Mouse (Mus musculus) left cerebral cortex, adult 2 months (tissue): ENCODE data around the gene Gm281. TPM values are rescaled to one million over a fixed set of nuclear protein-coding genes. Genes with fewer than 3 reads are reported as not detected.

Experiments
- DNase-seq, 2 experiments: peaks; one replicate each; pipeline ENCODE4 v3.0.0; 2021 to 2022; ENCODE audit warnings: low spot score in 2 of 2, mixed read lengths in 1 of 2; ENCODE audit errors: extremely low spot score in 1 of 2
- H3K27ac ChIP-seq: fragments of 200-600 bp; 2 replicates; pipeline ENCODE4 v1.8.1; 2022
- H3K4me3 ChIP-seq: fragments of 200-600 bp; 2 replicates; pipeline ENCODE4 v1.8.1; 2022
- CTCF ChIP-seq: fragments of 200-600 bp; IDR thresholded peaks from 2 replicates; pipeline ENCODE4 v1.8.1; 2022; ENCODE audit warnings: antibody characterized with exemption, mild to moderate bottlenecking, moderate library complexity
- intact Hi-C: fragments of 180-260 bp; cut with DNase I; formaldehyde crosslinking; loops from one replicate; pipeline ENCODE4 v1.15.1; 2025
- total RNA-seq, 2 experiments: library from RNA; stranded (reverse); gene quantifications; 2 replicates each; pipeline ENCODE4 v1.2.3; 2021

Gene Gm281
- total RNA-seq, 2 experiments from 2014 or later = not detected

DNA sequence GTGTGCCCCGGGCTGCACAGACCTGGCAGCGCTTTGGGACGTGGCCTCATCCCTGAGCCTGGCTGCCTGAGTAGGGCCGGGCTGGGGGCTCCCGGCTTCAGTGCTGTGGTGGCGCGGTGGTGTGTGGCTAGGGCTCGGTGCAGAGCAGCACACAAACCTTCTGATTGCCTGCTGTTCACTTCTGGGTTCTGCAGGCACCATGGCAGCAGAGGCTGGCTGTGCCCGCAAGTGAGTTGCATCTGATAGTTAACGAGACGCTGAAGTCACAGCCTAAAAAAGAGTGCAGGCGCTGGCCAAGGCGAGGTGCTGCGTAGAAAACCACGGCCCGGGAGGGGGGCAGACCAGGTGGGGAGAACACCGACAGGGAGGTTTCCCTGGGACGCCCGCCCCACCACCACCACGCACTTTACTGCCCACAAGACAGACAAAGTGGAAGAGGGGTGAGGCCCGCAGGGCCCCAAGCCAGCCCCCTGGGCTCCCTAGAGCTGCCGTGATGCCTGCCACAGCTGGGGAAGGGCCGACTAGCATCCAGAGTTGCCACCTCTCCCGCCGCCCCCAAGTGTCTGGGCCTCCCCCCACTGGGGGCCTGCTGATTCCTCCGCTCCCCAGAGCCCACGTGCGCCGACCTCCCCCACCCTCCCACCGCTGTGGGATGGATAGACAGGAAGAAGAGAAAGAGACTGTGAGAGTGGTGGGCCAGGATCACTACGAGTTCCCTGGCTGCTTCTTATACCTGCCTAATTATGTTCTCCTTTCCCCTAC, 19.2 kb upstream of the Gm281 start:
- H3K4me3 ChIP-seq = no peak overlapping the region
- intact Hi-C loops = no loop called here
- no peak overlapping the region for H3K27ac ChIP-seq
- no peak for DNase-seq
- no peak for TF ChIP-seq CTCF

DNA sequence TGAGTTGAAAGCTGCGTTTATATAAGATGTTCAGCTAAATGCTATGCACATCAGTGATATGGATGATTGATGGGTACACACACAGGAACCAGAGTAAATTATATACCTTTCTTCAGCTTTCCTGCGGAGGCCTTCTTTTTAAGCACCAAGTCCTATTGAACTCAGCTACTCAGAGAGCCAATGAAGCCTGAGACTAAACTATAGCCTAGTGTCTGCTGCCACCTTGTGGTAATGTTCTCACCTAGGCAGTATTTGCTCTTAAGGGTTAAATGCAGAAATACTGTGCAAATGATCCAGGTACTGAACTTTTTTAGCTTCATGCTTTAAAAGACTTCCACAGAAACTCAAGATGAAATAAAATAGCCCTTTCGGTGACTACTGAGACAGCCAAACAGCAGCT, 3.4 kb upstream of the Gm281 start:
- intact Hi-C loops = loop anchor here (1.0 to 10.0 kb wide), 4 partner anchors 460 to 720 kb away; no protein-coding TSS in a partner anchor
- peak; percentile 64 to 66 for DNase-seq
- peak; percentile 86 for TF ChIP-seq CTCF
- no peak overlapping the region for H3K4me3 ChIP-seq
- no peak overlapping the region for H3K27ac ChIP-seq

DNA sequence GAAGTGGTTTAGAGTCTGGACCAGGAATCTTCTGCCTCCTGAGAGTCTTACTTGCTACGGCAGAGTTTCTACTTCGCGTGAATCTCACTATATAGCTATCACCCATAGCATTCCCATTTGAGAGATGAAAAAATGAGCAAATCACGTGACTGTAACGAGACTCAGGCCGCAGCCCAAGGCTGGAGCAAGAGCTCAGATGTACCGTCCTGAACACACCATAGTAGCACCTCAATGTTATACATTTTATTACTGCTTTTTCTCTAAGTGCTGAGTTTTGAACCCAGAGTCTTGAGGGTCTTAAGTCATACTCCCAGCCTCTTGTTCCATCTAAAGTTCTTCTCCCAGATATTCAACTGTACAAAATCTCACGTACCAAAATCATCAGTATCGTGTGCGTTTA, 2.9 kb upstream of the Gm281 start:
- no peak for DNase-seq
- intact Hi-C loops = loop anchor here (1.0 to 10.0 kb wide), 4 partner anchors 460 to 720 kb away; no protein-coding TSS in a partner anchor
- no peak overlapping the region for H3K4me3 ChIP-seq
- no peak for TF ChIP-seq CTCF
- no peak overlapping the region for H3K27ac ChIP-seq

DNA sequence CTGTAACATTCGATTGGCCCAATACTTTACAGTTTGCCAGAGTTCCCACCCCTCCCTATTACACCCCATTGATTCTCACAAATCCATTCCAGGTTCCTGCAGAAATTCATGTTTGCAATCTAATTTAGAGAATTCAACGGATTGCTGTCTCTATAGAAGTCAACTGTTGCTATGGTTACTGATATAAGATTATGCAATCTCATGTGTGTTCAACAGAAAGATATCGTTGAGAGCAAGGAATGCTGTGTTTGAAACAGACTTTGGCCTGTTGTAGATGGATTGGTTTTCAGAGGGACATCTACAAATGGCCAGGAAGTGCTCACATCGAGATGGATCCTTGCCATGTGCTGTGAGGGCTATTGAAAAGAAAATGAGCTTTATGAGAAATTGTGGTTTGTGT, 929 bp upstream of the Gm281 start:
- H3K4me3 ChIP-seq = no peak overlapping the region
- intact Hi-C loops = loop anchor here (5.0 to 10.0 kb wide), 3 partner anchors 458 to 718 kb away; no protein-coding TSS in a partner anchor
- TF ChIP-seq CTCF = no peak
- H3K27ac ChIP-seq = no peak overlapping the region
- DNase-seq = no peak

DNA sequence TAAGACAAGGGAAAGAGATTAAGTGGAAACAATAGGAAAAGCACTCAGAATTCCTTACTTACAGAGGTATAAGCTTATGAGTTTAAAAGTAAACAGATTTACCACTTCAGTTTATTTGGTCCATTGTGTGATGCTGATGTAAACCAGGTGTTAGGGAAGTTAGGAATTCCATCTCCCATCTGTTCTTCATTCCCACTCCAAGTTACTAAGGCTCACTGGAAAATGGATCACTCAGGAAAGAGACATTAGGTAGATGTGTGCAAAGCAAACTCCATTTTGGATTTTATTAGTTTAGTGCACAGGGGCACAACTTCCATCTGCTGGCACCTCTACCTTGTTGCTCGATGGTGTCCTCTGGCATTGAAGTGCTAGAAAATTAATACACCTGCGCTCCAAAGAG, 4.1 kb downstream of the Gm281 start:
- no peak for DNase-seq
- intact Hi-C loops = loop anchor here (10.0 kb wide), 1 partner anchor 665 kb away; no protein-coding TSS in a partner anchor
- Histone ChIP-seq H3K4me3 (no peak overlapping the region), H3K27ac (no peak overlapping the region)
- no peak for TF ChIP-seq CTCF

DNA sequence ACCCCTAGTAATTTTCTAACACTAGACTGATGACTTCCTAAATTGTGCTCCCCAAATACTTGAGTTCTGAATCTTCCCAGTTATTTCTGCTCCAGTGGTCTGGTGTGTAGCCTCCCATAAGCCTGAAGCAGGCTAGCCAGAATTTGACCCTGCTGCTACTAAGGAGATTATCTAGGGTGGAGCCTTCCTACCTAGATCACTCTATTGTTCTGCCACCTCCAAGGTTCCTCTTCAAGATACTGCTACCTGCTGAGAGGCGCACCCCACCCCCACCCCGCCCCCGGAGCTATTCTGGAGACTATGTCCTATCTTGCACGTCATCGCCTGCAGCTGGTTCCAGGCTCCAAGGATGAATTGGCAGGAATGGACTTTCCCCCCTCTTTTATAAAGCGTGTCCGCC, 7.1 kb downstream of the Gm281 start:
- no peak overlapping the region for H3K27ac ChIP-seq
- H3K4me3 ChIP-seq = no peak overlapping the region
- TF ChIP-seq CTCF = no peak
- no peak for DNase-seq
- intact Hi-C loops = no loop called here

DNA sequence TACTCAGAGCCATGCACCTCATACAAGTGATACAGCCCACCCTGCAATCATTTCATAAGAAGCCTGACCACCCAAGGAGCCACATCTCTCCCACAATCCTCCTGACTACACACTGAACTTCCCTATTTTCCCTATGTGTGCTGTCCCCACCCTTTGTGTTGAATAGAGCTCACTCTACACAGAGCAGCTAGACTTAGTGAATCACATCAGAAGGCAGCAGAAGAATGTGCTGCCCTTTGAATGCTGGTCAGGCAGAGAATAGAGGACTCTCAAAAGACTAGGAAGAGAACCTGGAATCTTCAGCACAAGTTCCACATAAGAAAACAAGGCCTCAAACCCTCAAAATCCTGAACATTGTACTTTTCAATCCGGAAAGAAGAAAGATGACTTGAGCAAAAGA, 7.8 kb downstream of the Gm281 start:
- no peak for DNase-seq
- intact Hi-C loops = no loop called here
- H3K4me3 ChIP-seq = no peak overlapping the region
- no peak overlapping the region for H3K27ac ChIP-seq
- no peak for TF ChIP-seq CTCF

DNA sequence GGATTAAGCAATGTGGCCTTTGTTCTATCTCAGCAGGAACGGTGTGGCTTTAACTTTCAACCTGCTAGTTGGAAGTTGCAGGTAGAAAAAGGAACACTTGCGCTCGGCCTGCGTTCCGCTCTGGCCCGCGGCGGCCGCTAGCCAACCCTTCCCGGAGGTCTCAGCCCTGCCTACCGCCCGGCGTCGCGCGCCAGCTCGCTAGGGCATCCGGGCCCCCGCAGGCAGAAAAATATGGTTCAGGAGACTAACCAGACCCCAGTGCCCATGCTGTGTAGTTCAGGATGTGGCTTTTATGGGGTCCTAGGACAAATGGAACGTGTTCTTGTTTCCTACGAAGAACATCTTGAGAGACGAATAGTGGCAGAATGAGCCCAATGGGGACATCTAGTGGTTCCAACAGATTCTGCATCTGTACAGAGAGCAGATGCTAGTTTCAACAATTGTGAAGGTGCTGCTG, 12.6 kb downstream of the Gm281 start:
- H3K27ac ChIP-seq = no peak overlapping the region
- intact Hi-C loops = loop anchor here (1.0 to 5.0 kb wide), 3 partner anchors 309 to 545 kb away; no protein-coding TSS in a partner anchor
- DNase-seq = peak; percentile 45 to 62
- TF ChIP-seq CTCF = peak; percentile 74
- H3K4me3 ChIP-seq = peak overlapping the region; percentile 54

DNA sequence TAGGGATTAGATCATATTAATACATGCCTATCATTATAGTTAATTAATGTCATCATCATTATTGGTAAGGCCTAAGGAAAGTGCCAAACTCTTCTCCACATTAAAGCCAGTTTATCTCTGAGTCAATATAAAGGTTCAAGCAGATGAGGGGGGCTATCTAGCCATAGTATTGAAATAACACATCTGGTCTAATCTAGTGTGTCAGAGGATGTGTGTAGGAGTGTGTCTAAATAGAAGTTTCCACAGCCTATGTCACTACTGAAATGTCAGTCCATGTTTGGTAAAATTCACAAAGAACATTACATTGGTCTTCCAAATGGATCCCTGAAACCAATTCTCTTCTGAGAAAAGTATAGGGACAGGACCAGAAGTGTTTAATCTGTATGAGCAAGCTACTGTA, 19.1 kb downstream of the Gm281 start:
- TF ChIP-seq CTCF = no peak
- Histone ChIP-seq H3K27ac (no peak overlapping the region), H3K4me3 (no peak overlapping the region)
- intact Hi-C loops = no loop called here
- DNase-seq = no peak

DNA sequence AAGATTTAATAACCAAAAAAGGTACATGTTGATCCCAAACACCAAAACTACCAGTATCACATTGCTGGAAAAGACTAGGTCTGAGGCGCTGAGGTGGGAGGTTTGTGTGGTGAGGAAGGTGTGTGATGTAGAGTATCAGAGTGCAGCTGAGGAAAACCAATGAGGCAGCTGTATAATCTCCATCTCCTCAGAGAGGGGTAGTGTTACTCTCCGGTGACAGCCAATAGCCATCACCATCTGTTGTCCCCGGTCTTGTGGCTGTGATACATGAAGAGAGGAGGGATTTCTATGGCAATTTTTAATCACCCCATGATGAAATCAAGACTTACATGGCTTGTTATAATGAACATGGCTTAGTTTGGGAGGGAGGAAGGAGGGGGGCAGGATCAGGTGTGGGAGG, 20.5 kb downstream of the Gm281 start:
- H3K4me3 ChIP-seq = no peak overlapping the region
- no peak for DNase-seq
- intact Hi-C loops = no loop called here
- no peak overlapping the region for H3K27ac ChIP-seq
- no peak for TF ChIP-seq CTCF

DNA sequence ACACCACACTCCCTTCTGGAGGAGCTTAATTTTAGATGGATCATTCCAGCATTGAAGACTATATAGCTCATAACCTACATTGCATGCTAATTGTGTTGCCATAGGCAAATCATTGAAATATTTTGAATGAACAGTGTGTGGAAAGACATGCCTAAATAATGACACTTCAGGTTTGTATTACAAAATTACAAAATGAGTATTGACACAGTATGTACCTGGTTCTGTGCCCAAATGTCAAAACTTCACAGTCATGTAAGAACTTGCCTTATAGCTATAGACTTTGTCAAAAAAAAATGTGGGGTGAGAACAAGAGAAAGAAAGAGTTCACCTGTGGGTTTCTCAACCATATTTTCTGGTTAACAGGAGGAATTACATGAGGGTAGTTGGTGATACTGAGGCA, 52.9 kb downstream of the Gm281 start:
- no peak for DNase-seq
- Histone ChIP-seq H3K4me3 (no peak overlapping the region), H3K27ac (no peak overlapping the region)
- no peak for TF ChIP-seq CTCF
- intact Hi-C loops = loop anchor here (10.0 kb wide), 1 partner anchor 57 kb away; no protein-coding TSS in a partner anchor

DNA sequence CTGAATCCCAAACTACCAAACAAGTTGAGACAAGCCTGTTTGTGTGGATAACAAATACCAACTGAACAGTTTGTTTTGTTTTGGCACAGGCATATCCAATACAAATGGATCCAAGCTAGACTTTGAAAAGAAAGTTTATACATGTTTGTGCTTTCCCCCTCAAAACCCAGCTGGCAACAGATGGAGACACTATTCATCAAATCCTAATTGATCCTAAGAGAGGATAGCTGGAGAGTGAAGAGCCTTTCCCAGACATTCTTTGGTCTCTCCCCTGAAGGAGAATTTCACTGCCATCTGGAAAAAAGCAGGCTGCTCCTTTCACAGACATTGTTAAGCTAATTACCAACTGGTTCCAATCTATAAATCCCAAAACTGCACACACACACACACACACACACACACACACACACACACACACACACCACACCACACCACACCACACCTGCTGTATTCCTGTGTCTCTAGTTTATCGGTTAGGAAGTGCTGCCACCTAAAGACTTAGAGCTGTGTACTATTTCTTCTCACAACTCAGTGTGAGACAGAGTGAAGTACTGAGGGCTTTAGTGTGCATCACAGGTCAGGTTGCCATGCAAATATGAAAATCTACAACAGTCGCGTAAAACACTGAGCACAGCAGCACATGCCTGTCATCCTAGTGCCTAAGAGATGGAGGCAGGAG, 101.3 kb downstream of the Gm281 start:
- Histone ChIP-seq H3K4me3 (no peak overlapping the region), H3K27ac (no peak overlapping the region)
- peak; percentile 12 for TF ChIP-seq CTCF
- DNase-seq = no peak
- intact Hi-C loops = loop anchor here (1.0 to 2.0 kb wide), 2 partner anchors 354 to 457 kb away; no protein-coding TSS in a partner anchor
